Mouse (Mus musculus) heart, postnatal 0 days (tissue): Measurements from ENCODE around the gene Lzic.

Experiments used
- CTCF ChIP-seq: IDR thresholded peaks from 2 replicates; pipeline ENCODE4 v1.5.1; 2016; ENCODE audit warnings: antibody characterized with exemption, control low read depth, low read depth
- EP300 ChIP-seq: IDR thresholded peaks from 2 replicates; pipeline ENCODE4 v1.6.1; 2016; ENCODE audit warnings: antibody characterized with exemption, low read depth

DNA sequence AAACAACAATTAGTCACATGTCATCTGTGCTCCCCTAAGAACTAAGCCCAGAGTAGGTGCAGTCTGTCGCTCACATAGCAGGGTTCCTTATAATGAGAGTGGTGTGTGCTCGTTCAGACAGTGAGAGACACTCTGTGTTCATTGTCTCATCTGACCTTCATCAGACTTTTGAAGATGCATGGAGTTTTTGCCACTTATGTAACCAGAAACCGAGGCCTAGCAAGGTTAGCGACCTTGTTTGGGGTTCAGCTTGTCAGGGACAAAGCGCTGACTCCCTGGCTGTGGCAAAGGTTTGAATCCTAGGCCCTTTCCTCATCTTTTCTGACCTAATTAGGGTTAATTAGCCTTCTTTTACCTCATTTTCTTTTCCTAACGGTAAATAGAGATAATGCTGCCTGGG, 38.9 kb downstream of the Lzic start:
- TF ChIP-seq EP300: no peak
- TF ChIP-seq CTCF: no peak
